Mouse (Mus musculus) bone marrow, adult 2 months (tissue): Measurements from ENCODE around the gene Mark4.

Experiments
- CTCF ChIP-seq: fragments of 200-500 bp; IDR thresholded peaks from 2 replicates; pipeline ENCODE4 v1.5.1; 2011; ENCODE audit warnings: low read length, control low read depth; ENCODE audit not compliant: control insufficient read depth, insufficient read depth
- POLR2A ChIP-seq: fragments of 200-500 bp; IDR thresholded peaks from 2 replicates; pipeline ENCODE4 v1.6.1; 2011; ENCODE audit warnings: low read depth, mild to moderate bottlenecking, control low read depth, low read length, borderline replicate concordance; ENCODE audit not compliant: control insufficient read depth

GRCm38 (mm10) chr7:19424051-19424450 is 34.6 kb downstream of the Mark4 start:
- TF ChIP-seq CTCF (no peak), POLR2A (no peak)
